Mouse (Mus musculus) cortical plate, adult 2 months (tissue): ENCODE results near the gene Dcaf12l2. TPM values are rescaled to one million over a fixed set of nuclear protein-coding genes. Genes with fewer than 3 reads are reported as not detected.

Source experiments
- H3K27ac ChIP-seq: fragments of 200-500 bp; 2 replicates; pipeline ENCODE4 v1.5.1; 2012; ENCODE audit warnings: low read length, control low read depth, inconsistent platforms; ENCODE audit not compliant: insufficient read depth
- H3K4me1 ChIP-seq: fragments of 200-500 bp; 2 replicates; pipeline ENCODE4 v1.6.1; 2011; ENCODE audit warnings: low read length; ENCODE audit not compliant: control insufficient read depth, insufficient read depth
- H3K4me3 ChIP-seq: fragments of 200-500 bp; 2 replicates; pipeline ENCODE4 v1.5.1; 2011; ENCODE audit warnings: mild to moderate bottlenecking, low read length, control low read depth; ENCODE audit not compliant: insufficient read depth
- CTCF ChIP-seq: fragments of 200-500 bp; IDR thresholded peaks from 2 replicates; pipeline ENCODE4 v1.5.1; 2011; ENCODE audit warnings: mild to moderate bottlenecking, control low read depth, low read length; ENCODE audit not compliant: insufficient read depth; ENCODE audit errors: extremely low read depth
- POLR2A ChIP-seq: fragments of 200-500 bp; IDR thresholded peaks from 2 replicates; pipeline ENCODE4 v1.6.1; 2011; ENCODE audit warnings: mild to moderate bottlenecking, low read length, control low read depth; ENCODE audit not compliant: insufficient read depth; ENCODE audit errors: extremely low read depth
- polyA plus RNA-seq: library from polyadenylated mRNA; depleted of rRNA; stranded (reverse); fragments of >200 nt; gene quantifications from 2 replicates; pipeline ENCODE4 v1.2.3, GENCODE M21; 2012; rRNA removed

The Dcaf12l2 gene
- 0.59 and 0.79 TPM in 2 replicates for polyA plus RNA-seq

DNA sequence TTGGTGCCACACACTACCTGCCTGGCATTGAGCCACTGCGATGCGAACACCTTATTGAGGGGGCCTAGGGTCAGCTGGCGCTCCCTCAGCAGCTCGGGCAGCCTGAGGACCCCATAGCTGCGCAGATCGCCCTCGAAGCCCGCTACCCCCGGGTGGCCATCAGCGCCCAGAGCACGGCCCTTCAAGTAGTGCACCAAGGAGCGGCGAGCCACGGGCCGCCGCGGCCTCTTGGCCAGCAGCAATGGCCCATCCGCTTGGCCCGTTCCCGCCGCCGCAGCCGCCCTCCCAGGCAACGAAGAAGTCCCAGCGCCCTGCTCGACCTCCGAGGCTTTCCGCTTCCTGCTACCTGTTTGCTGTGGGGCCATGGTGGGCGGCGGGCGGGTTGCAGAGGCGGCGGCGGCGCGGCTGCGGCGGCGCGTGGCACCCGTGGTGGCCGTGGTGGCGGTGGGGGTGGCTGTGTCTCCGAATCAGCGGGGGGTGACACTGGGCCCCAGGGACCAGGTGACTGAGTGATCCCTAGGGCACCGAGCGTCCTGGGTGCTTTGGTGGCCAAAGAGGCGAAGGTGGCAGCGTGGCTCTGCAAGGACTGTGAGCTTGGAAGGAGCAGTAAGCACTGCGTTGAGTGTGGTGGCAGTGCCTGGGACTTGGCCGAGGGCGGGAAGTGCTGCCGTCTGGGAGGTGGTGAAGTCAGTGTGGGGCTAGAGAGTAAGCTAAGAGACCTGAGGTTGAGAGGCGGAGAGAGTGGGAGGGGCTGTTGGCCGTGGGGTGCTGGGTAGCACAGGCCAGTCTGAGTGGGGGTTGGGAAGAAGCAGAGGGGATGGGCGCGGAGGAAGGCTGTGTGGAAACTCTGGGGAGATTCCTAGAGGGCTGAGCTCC, at the start of gene Dcaf12l2:
Dcaf12l2 (minus strand) TSS at position 697 of the 876 bp plus-strand sequence.
- H3K4me1 ChIP-seq = no peaks in the 10 kb centered on the region
- H3K4me3 ChIP-seq = peak within 1 kb of the TSS; percentile 68
- TF ChIP-seq CTCF = no peak
- no peak for TF ChIP-seq POLR2A
- H3K27ac ChIP-seq = no peak within 1 kb of the TSS

DNA sequence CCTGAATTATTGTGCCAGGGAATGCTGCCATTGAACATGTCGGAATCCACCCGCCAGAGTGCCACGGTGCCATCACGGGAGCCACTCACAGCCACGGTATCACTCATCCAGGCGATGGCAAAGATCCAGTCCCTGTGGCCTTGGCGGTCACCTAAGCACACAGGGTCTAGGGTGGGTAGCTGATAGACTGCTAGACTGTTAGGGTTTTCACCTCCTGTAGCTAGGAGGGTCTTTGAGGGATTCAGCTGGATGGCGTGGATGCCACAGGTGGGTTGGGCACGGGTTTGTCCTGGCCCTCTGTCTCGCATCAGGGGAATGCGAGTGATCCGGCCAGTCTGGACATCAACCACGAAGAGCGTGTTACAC, 879 bp downstream of the Dcaf12l2 start:
- H3K27ac ChIP-seq = no peak overlapping the region
- H3K4me1 ChIP-seq = no peaks in the 10 kb centered on the region
- H3K4me3 ChIP-seq = peak overlapping the region; percentile 68
- no peak for TF ChIP-seq CTCF
- TF ChIP-seq POLR2A = no peak
